Mouse (Mus musculus) urinary bladder, adult 18-20 months (tissue): ENCODE results near the gene Vmp1.

Experiments
- DNase-seq, 2 experiments: peaks; one replicate each; pipeline ENCODE4 v3.0.0; 2022; ENCODE audit warnings: low spot score in 2 of 2, mixed read lengths in 2 of 2

The Vmp1 gene

GRCm38 (mm10) chr11:86602116-86602515 lies 81.5 kb downstream of the Vmp1 start:
- no peak for DNase-seq

DNA sequence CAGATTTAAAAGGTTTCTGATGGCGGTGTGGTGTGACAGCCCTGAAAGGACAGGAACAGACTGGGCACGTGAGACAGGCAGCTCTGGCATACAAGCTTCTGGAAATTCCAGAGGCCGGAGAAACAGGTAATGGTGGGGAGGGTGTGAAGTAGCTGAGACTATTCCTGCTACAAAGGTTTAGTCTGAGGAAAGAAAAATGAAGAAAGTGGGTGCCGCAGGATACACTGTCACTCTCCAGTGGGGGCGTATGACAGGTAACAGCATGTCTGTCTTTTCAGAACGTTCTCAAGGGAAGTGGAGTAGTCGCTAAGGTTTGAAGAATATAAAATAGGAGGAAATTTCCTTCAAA lies 83.5 kb downstream of the Vmp1 start:
- no peak for DNase-seq

- no peak for DNase-seq
These were observed 84.0 kb downstream of the Vmp1 start for GRCm38 (mm10) chr11:86599378-86600208.

GRCm38 (mm10) chr11:86598572-86598971 lies 85.1 kb downstream of the Vmp1 start:
- no peak for DNase-seq

GRCm38 (mm10) chr11:86598154-86598553 lies 85.5 kb downstream of the Vmp1 start:
- DNase-seq: no peak

GRCm38 (mm10) chr11:86596976-86597375 lies 86.7 kb downstream of the Vmp1 start:
- no peak for DNase-seq

DNA sequence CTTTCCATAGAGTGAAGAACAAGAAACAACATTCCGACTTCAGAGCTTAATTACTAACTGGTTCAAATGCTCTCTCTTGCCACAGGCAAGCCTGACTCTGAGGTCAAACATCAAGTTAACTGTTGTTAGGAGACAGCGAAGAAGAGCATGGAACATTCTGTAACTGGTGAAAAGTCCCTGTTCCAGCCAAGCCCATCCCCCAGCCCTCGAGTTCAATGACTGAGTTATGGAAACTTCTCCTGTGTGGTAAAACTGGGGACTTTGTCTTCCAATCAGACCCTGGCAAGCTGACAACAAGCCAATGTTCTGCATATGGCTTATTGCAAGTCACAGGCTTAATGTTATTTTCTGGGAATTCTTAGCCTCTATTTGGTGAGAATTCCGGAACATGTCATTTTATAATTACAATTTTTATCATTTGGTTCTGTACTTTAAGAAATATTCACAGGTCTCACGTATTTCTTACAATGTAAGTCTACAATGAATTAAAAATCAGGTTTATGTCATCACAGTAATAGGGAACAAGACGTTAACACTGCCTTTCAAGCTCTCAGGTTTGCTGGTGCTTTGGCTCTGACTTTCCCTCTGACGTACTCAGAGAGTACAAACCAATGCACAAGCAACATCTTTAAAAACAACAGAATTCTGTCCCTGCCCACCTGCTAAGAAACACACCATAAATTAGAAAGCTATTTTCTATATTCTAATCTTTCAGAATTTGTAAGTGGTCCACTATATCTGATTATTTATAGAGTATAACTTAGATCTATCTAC lies 87.3 kb downstream of the Vmp1 start:
- DNase-seq: no peak

DNA sequence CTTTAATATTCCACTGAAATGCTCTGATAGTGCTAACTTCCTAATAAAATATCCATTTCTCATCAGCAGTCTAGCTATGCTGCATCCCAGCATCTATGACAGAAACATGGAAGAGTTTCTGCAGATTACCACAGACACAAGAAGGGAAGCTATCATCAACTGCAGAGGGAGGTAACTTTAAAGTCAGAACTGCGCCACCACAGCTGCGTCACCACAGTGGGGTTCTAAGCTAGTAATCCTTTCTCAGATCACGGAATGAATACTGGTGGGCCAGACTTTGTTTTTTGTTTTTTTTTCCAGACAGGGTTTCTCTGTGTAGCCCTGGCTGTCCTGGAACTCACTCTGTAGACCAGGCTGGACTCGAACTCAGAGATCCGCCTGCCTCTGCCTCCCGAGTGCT lies 88.3 kb downstream of the Vmp1 start:
- DNase-seq: no peak

DNA sequence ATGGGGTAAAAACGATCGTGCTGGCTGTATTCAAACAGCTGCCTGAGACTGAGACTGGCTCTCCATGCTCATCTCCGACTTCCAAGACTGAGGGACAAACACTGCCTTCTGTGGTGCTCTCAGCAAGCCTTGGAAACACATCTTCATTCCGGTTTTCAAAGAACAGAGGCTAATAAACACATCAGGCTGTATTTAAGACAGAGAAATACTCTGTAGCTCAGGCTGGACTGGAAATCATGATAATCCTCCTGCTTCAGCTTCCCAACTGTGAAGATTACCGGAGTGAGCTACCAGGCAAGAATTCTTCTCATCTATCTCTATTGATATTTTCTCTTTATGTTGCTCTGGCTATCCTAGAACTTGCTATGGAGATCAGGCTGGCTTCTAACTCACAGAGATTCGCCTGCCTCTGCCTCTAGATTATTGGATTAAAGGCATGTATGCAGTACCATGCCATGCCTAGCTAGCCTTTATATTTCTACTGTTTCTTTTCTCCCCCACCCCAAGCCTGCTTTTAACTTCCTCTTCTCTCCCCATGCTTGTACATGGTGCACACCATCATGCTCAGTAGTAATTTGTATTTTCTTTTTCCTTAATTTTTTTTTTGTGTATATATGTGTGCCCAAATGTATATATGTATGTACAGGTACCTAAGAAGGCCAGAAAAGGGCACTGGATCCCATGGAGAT lies 89.3 kb downstream of the Vmp1 start:
- DNase-seq: no peak

DNA sequence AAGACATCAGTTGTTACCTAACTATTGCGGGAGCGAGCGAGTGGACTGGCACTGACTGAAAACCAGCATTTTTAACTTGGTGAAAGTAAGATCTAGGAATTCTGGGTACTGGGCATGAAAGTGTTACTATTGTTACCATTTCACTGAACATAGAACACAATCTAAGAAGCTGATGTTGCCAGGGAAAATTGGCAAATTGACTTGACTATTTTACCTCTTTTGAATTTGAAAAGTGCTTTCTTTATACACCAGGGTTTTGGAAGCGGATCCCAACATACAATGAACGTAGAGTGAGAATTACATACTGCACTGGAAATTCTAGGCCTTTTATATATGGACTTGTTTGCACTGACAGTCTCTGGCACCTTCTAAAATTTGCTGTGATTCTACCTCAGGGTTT lies 90.2 kb downstream of the Vmp1 start:
- no peak for DNase-seq

DNA sequence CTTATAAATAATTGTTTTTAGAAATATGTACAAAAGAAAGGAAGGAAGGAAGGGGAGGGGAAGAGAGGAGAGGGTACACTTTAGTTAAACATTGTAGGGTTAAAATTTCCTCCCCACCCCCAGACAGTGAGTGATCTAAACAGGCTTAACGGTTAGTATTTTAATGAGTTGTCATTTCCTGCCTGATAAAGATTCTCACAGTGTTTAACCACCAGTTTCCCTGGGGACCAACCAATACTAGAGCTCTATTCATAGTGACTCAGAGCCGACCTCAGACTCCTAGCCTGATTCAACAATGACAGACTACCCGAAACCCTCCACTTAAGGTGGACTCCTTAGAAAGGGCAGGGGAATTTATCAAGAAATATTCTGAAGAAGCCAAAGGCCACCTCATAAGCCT lies 90.6 kb downstream of the Vmp1 start:
- no peak for DNase-seq

GRCm38 (mm10) chr11:86591931-86592616 lies 91.6 kb downstream of the Vmp1 start:
- DNase-seq: no peak

DNA sequence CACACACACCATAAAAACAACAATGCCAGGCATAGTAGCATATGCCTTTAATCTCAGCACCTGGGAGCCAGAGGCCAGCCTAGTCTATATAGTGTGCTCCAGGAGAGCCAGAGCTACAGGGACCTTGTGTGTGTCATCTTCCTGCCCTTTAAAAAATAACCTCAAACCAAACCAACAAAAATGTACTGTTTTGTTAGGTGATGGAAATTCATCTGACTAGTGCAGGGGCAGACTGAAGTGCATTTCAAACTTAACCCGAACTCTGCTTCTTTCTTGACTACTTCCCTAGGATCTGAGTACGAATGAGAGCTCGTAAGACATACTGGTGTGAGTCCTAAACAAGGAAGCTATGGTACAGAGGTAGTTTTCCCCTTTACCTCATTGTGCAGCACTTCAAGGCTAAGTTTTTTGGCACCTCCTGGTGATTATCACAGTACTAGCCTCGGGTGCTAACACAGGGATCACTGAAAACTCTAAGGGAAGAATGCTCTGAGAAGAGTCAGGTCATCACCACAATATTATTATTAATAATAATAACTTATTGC lies 92.3 kb downstream of the Vmp1 start:
- no peak for DNase-seq

DNA sequence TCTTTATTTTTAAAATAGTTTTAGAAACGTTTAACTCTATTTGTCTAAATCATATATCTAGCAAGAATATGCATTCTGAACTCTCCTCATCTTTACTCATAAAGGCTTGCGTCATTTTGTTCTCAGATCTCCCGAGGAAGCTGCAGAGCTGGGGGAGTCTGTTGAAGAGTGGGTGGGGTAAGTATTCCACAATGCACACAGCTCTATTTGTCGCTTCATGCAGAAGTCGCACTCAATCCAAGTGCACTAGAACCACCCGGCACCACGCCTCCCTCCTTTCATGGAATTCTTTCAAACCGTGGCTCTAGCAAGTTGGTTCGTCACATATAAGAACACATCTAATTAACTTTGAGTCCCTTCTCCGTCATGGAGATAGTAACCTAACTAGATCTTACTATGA lies 93.1 kb downstream of the Vmp1 start:
- DNase-seq: no peak

DNA sequence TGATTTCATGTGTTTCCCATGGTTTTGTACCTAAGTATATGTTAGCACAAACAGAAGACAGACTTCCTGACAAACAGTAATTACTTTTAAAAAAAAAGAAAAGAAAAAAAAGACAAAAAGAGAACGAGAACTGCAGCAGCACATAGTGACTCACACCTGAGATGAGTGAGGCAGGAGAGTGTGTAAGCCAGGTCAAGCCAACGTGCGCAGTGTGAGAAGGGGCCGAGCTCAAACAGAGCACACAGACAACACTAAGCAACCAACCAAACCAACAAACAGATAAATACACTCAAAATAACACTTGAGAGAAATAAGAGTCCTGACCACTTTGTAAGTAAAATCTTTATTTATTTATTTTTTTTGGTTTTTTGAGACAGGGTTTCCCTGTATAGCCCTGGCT lies 93.6 kb downstream of the Vmp1 start:
- no peak for DNase-seq

DNA sequence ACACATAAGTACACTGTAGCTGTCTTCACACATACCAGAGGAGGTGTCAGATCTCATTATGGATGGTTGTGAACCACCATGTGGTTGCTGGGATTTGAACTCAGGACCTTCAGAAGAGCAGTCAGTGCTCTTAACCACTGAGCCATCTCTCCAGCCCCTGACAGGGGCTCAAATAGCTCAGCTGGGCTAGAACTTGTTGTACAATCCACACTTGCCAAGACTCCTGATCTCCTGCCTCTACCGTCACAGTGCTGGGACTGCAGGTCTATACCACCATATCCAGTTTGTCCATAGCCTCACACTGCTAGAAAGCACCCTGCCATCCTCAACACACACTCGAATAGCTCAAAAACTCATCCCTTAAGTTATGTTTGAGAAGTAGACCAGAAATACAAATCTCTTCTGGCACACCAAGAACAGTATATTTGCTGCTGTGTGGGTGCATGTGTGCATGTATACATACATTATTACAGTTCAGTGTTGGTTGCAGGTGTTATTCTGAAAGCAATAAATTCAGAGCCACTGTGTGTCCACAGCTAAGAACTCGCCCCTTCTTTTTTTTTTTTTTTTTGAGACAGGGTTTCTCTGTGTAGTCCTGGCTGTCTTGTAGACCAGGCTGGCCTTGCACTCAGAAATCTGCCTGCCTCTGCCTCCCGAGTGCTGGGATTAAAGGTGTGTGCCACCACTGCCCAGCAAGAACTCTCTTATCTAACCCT lies 94.9 kb downstream of the Vmp1 start:
- DNase-seq: no peak

DNA sequence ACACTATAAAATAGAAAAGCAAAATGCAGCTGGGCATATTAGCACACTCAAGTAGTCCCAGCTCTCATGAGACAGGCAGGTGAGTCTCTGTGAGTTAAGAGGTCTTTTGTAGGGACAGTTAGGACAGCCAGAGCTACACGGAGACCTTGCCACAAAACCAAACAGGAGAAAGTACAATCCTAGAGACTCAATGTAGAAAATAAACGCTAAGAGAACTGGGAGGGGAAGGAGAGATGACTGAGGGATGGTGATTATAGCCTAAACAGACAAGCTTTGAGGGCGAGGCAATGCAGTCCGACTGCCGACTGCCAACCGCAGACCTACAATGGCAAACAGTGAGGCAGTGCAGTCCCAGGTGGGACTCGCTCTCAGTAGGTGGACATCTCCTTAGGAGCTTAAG lies 95.8 kb downstream of the Vmp1 start:
- DNase-seq: no peak

DNA sequence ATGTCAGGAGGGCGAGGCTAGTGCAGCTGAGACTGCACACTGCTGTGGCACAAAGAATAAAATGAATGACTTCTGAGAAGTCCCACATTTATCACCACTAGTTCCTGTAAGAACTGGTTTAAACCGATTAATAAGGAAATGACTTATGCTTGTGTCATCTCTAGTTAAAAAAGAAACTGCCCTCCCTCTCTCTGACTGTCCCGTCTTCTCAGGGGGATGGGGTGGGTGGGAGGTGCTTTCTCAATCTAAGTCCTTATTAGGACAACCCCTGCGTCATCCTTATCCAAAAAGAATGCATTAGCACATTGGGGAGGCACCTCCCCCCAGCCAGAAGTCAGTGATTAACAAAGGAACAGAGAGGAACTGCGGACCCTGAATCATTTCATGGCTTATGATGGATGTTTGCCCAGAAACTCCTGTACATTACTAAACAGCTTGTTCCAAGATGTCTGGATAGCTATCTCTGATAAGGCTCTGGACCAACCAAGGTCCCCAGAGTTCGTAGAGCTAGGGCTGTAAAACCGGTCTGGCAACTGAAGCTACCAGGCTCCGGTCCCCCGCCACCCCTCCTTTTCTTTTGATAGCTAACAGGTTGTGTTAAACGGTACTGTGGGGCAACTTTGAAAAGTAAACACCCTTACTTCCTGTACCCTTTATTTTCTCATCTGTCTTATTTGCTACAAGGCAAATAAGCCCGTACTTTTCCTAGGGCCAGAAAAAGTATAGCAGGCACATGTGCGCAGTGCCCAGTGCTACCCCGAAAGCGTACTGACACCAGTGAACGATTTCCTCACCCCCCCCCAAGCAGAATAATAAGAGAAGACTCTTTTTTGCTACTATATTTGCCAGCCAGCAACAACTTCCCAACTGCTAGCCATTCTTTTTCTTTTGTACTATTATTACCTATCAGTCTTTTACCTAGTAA lies 96.5 kb downstream of the Vmp1 start:
- DNase-seq: peak in 1 of 2 experiments; percentile 82

DNA sequence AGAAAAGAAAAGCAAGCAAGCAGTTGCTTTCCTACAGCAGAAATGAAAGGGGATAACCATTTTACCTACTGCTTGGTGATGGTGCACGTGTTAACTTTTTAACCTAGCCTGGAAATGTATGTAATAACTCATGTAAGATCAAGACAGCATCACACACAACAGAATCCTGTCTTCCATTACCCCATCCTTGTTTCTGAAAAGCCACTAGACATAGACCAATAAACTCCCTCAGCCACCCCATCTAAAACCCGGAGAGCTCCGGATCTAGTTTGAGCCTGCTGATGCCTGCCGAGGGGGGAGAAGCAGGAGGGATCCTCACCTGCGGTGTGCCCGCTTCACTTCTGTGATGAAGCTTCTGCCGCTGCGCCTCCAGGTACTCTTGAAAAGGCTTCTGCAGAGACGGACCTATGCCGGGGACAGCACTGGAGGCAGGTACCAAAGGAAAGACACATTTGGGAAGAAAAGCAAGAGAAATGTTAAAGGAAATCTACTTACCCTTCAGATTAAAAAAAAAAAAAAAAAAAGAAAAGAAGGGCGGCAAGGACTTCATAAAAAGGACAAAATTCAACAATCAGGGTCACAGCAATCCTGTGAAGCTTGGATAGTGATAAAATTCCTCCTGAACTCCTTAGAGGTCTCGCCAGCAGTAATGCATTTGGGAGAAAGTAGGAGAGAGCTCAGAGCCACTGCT lies 97.3 kb downstream of the Vmp1 start:
- no peak for DNase-seq
